Mouse (Mus musculus): ENCODE measurements at regions not wholly inside any gene's neighbourhood (a gene's known extent, or its start where the extent isn't known, plus 50 kb on each side); places are given as distances from the start of the nearest gene placed in this dataset.

- TF ChIP-seq POLR2A (IDR thresholded peaks at IDR 0.05; ENCODE audit: extremely low read depth, insufficient read depth, low read length) (no peak), CTCF (IDR thresholded peaks at IDR 0.05; ENCODE audit: extremely low read depth, insufficient read depth, low read length) (no peak)
These were observed 88.1 kb downstream of the Phlda1 start for GRCm38 (mm10) chr10:111594171-111594570.
